Mouse (Mus musculus) CH12.LX (cell line): ENCODE results near the gene Cebpa. TPM values are rescaled to one million over a fixed set of nuclear protein-coding genes. Genes with fewer than 3 reads are reported as not detected.

ENCODE experiments used
- DNase-seq: peaks from one replicate; pipeline ENCODE4 v3.0.0-alpha.2; 2013; ENCODE audit errors: extremely low read depth
- H3K27ac ChIP-seq: 2 replicates; pipeline ENCODE4 v1.5.1; 2012; ENCODE audit warnings: low read depth, mild to moderate bottlenecking, control low read depth, moderate library complexity; ENCODE audit not compliant: insufficient read depth
- H3K27me3 ChIP-seq: replicated peaks from 2 replicates; pipeline ENCODE3; 2012; ENCODE audit warnings: inconsistent platforms
- H3K36me3 ChIP-seq, 2 experiments: replicated peaks in 1 of 2; 2 replicates each; pipeline versions ENCODE3 to v1.6.1; 2012; ENCODE audit warnings: inconsistent platforms in 1 of 2, low read length in 1 of 2, mild to moderate bottlenecking in 1 of 2, mixed read lengths in 1 of 2, moderate library complexity in 1 of 2; ENCODE audit not compliant: control insufficient read depth in 1 of 2, insufficient read depth in 1 of 2
- H3K4me1 ChIP-seq, 2 experiments: 2 replicates each; pipeline ENCODE4 v1.6.1; 2012; ENCODE audit warnings: inconsistent platforms in 1 of 2, moderate library complexity in 1 of 2; ENCODE audit not compliant: insufficient read depth in 2 of 2, control insufficient read depth in 1 of 2
- H3K4me2 ChIP-seq: 2 replicates; pipeline ENCODE4 v1.6.1; 2012; ENCODE audit warnings: low read depth, mild to moderate bottlenecking, control low read depth; ENCODE audit not compliant: poor library complexity, insufficient read depth, severe bottlenecking
- H3K4me3 ChIP-seq, 3 experiments: fragments of 150-350 bp in 1 of 3; sonication (generic) in 1 of 3; replicated peaks in 1 of 3; 2 replicates each; pipeline versions ENCODE3 to v1.5.1; 2011 to 2012; ENCODE audit warnings: low read depth in 2 of 3, low read length in 2 of 3, mild to moderate bottlenecking in 2 of 3, moderate library complexity in 2 of 3, control low read depth in 1 of 3, improper control_type of control experiment in 1 of 3, inconsistent platforms in 1 of 3, mixed read lengths in 1 of 3; ENCODE audit not compliant: poor library complexity in 1 of 3
- H3K79me2 ChIP-seq: replicated peaks from 2 replicates; pipeline ENCODE4 v1.6.1; 2012; ENCODE audit warnings: mild to moderate bottlenecking, moderate library complexity; ENCODE audit not compliant: control insufficient read depth, poor library complexity, insufficient read depth, severe bottlenecking; ENCODE audit errors: extremely low read depth
- H3K9ac ChIP-seq: 2 replicates; pipeline ENCODE4 v1.6.1; 2012; ENCODE audit warnings: low read depth, mild to moderate bottlenecking, control low read depth, moderate library complexity; ENCODE audit not compliant: insufficient read depth
- H3K9me3 ChIP-seq: replicated peaks from 2 replicates; pipeline ENCODE3; 2012; ENCODE audit warnings: low read length, inconsistent platforms, mixed read lengths
- CHD1 ChIP-seq: IDR thresholded peaks from 2 replicates; pipeline ENCODE4 v1.6.1; 2012; ENCODE audit warnings: low read depth, low read length, improper control_type of control experiment, inconsistent platforms
- CHD2 ChIP-seq: IDR thresholded peaks from 2 replicates; pipeline ENCODE4 v1.6.1; 2011; ENCODE audit warnings: low read length, improper control_type of control experiment
- CTCF ChIP-seq, 2 experiments: IDR thresholded peaks in 1 of 2; conservative IDR thresholded peaks in 1 of 2; 2 replicates each; pipeline ENCODE4 v1.5.1; 2011 to 2012; ENCODE audit warnings: low read depth in 2 of 2, low read length in 2 of 2, improper control_type of control experiment in 1 of 2, inconsistent platforms in 1 of 2, mild to moderate bottlenecking in 1 of 2, moderate library complexity in 1 of 2
- E2F4 ChIP-seq: IDR thresholded peaks from 2 replicates; pipeline ENCODE4 v1.6.1; 2011; ENCODE audit warnings: low read depth, low read length, improper control_type of control experiment; ENCODE audit not compliant: insufficient replicate concordance
- EP300 ChIP-seq: IDR thresholded peaks from 2 replicates; pipeline ENCODE4 v1.6.1; 2011; ENCODE audit warnings: low read length, improper control_type of control experiment
- IRF4 ChIP-seq: IDR thresholded peaks from 2 replicates; pipeline ENCODE4 v1.6.1; 2014; ENCODE audit warnings: low read depth, mild to moderate bottlenecking, inconsistent platforms, low read length, improper control_type of control experiment
- JUND ChIP-seq: conservative IDR thresholded peaks from 2 replicates; pipeline ENCODE4 v1.6.1; 2011; ENCODE audit warnings: low read depth, low read length, improper control_type of control experiment
- KAT2A ChIP-seq: IDR thresholded peaks from 2 replicates; pipeline ENCODE4 v1.6.1; 2012; ENCODE audit warnings: low read length, improper control_type of control experiment, inconsistent platforms; ENCODE audit not compliant: insufficient replicate concordance
- MAFK ChIP-seq: IDR thresholded peaks from 2 replicates; pipeline ENCODE4 v1.6.1; 2011; ENCODE audit warnings: low read length, improper control_type of control experiment; ENCODE audit not compliant: insufficient replicate concordance
- MXI1 ChIP-seq: IDR thresholded peaks from 2 replicates; pipeline ENCODE4 v1.6.1; 2011; ENCODE audit warnings: mild to moderate bottlenecking, low read depth, low read length, improper control_type of control experiment
- NELFE ChIP-seq: IDR thresholded peaks from 2 replicates; pipeline ENCODE4 v1.6.1; 2011; ENCODE audit warnings: low read depth, low read length, improper control_type of control experiment
- NRF1 ChIP-seq: IDR thresholded peaks from 2 replicates; pipeline ENCODE4 v1.6.1; 2014; ENCODE audit warnings: low read depth, mild to moderate bottlenecking, inconsistent platforms, low read length, improper control_type of control experiment, moderate library complexity
- SIN3A ChIP-seq: IDR thresholded peaks from 2 replicates; pipeline ENCODE4 v1.6.1; 2012; ENCODE audit warnings: low read length, improper control_type of control experiment, inconsistent platforms
- TBP ChIP-seq: conservative IDR thresholded peaks from 2 replicates; pipeline ENCODE4 v1.6.1; 2011; ENCODE audit warnings: low read depth, low read length, improper control_type of control experiment
- TCF12 ChIP-seq: IDR thresholded peaks from 2 replicates; pipeline ENCODE4 v1.6.1; 2014; ENCODE audit warnings: low read depth, mild to moderate bottlenecking, inconsistent platforms, low read length, improper control_type of control experiment
- USF1 ChIP-seq: IDR thresholded peaks from 2 replicates; pipeline ENCODE4 v1.6.1; 2014; ENCODE audit warnings: low read depth, mild to moderate bottlenecking, inconsistent platforms, low read length, improper control_type of control experiment
- USF2 ChIP-seq: conservative IDR thresholded peaks from 2 replicates; pipeline ENCODE4 v1.6.1; 2011; ENCODE audit warnings: low read depth, low read length, improper control_type of control experiment
- ZKSCAN1 ChIP-seq: IDR thresholded peaks from 2 replicates; pipeline ENCODE4 v1.6.1; 2012; ENCODE audit warnings: low read depth, inconsistent platforms, low read length, improper control_type of control experiment, borderline replicate concordance
- ZMIZ1 ChIP-seq: IDR thresholded peaks from 2 replicates; pipeline ENCODE4 v1.6.1; 2012; ENCODE audit warnings: low read depth, mild to moderate bottlenecking, inconsistent platforms, low read length, improper control_type of control experiment
- dilution Hi-C: fragments of 300-500 bp; cut with MboI; formaldehyde crosslinking; loops from 2 replicates; pipeline ENCODE4 v1.14.3; 2020; ENCODE audit warnings: low sequenced_read_pairs; ENCODE audit not compliant: extremely low pct_unique_long_range_greater_than_20kb, extremely low pct_ligation_motif_present
- in situ Hi-C: fragments of 300-500 bp; cut with MboI; formaldehyde crosslinking; loops from 3 replicates; pipeline ENCODE4 v1.14.3; 2019; ENCODE audit warnings: low sequenced_read_pairs, low pct_ligation_motif_present, low pct_unique_long_range_greater_than_20kb, mixed read lengths
- polyA plus RNA-seq: library from polyadenylated mRNA; unstranded; fragments of >175 nt; gene quantifications from 2 replicates; pipeline ENCODE4 v1.2.1, GENCODE M21; 2012; ENCODE audit warnings: low read depth; ENCODE audit not compliant: insufficient read length
- total RNA-seq, 2 experiments: library from RNA; depleted of rRNA; stranded (reverse); fragments of 300-350 nt in 1 of 2; fragments of >200 nt in 1 of 2; gene quantifications; 2 replicates each; pipeline ENCODE4 v1.2.3; 2012 to 2014

Cebpa gene
- total and polyA plus RNA-seq, 3 experiments = not detected

DNA sequence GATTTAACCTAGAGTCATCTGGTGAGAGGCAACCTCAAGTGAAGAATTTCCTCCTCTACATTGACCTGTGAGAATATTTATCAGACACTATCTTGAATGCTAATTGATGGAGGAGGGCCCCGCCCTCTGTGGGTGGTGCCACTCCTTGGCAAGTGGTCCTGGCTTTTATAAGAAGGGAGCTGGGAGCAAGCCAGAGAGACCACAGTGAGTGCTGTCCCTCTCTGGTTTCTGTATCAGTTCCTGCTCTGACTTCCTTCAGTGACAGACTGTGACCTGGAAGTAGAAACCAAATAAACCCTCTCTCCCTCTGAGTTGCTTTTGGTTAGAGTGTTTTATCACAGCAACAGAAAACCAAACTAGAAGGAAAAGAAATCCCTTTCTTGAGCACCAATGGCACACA is 18.4 kb downstream of the Cebpa start:
- Histone ChIP-seq H3K9ac (no peak overlapping the region), H3K4me3 (no peak overlapping the region), H3K4me1 (peaks cover 12 to 40% of the 10 kb centered on the region in 2 experiments), H3K36me3 (no peaks in the 10 kb centered on the region), H3K9me3 (no peaks in the 10 kb centered on the region), H3K27ac (no peak overlapping the region), H3K4me2 (no peak overlapping the region), H3K27me3 (no peaks in the 10 kb centered on the region), H3K79me2 (no peaks in the 10 kb centered on the region)
- dilution Hi-C loops = no loop called here
- in situ Hi-C loops = no loop called here
- DNase-seq = no peak
- no peak for TF ChIP-seq ZKSCAN1
- 0 out of 2 replicates have a peak, but pooled peaks have one; percentile 31 for TF ChIP-seq IRF4

DNA sequence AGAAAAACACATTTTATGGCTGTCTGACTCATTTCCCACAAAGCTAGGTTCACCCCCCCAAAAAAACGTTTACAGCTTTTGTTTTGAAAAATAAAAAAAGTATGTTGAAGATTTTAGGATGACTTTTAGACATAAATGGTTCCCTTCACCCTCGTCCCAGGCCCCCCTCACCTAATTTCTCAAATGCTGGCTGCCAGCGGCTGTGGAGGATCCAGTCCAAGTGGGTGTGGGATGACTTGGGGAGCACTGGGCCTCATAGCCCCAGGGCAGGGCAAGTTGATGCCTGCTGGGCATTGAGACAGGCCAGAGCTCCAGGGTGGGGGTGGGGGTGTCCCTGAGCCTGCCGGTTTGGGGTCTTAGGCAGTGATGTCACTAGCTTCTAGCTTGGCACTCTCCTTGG is 19.4 kb downstream of the Cebpa start:
- H3K36me3 ChIP-seq = no peaks in the 10 kb centered on the region
- DNase-seq = no peak
- H3K4me1 ChIP-seq = peaks cover 12 to 43% of the 10 kb centered on the region in 2 experiments
- H3K27me3 ChIP-seq = no peaks in the 10 kb centered on the region
- dilution Hi-C loops = no loop called here
- H3K4me3 ChIP-seq = no peak overlapping the region
- no peak overlapping the region for H3K27ac ChIP-seq
- TF ChIP-seq KAT2A (no peak), ZMIZ1 (no peak), CHD1 (no peak), EP300 (no peak), MXI1 (no peak), CHD2 (no peak), SIN3A (no peak), TBP (no peak), TCF12 (no peak), NRF1 (no peak), CTCF (conservative IDR thresholded peaks at IDR 0.05 in 1 of 2, IDR thresholded peaks at IDR 0.05 in 1 of 2; ENCODE audit: low read depth in 2 of 2, low read length in 2 of 2) (no peak), USF1 (no peak), E2F4 (no peak), USF2 (no peak), NELFE (no peak), MAFK (no peak), JUND (no peak)
- H3K9ac ChIP-seq = no peak overlapping the region
- no peaks in the 10 kb centered on the region for H3K79me2 ChIP-seq
- no peaks in the 10 kb centered on the region for H3K9me3 ChIP-seq
- no peak overlapping the region for H3K4me2 ChIP-seq
- in situ Hi-C loops = no loop called here
